Mouse (Mus musculus) heart, adult 2 months (tissue): ENCODE measurements around the gene Hnrnpc. TPM values are rescaled to one million over a fixed set of nuclear protein-coding genes. Genes with fewer than 3 reads are reported as not detected.

ENCODE experiments used
- DNase-seq, 2 experiments: peaks; one replicate each; pipeline ENCODE4 v3.0.0; 2021
- H3K27ac ChIP-seq: fragments of 200-600 bp; 2 replicates; pipeline ENCODE4 v1.8.1; 2022
- H3K27me3 ChIP-seq: fragments of 200-500 bp; 2 replicates; pipeline ENCODE4 v1.6.1; 2012; ENCODE audit warnings: mild to moderate bottlenecking, low read length, inconsistent platforms, mixed read lengths; ENCODE audit not compliant: control insufficient read depth, insufficient read depth
- H3K36me3 ChIP-seq: fragments of 200-500 bp; 2 replicates; pipeline ENCODE4 v1.6.1; 2012; ENCODE audit warnings: low read length, inconsistent platforms; ENCODE audit not compliant: control insufficient read depth, insufficient read depth
- H3K4me1 ChIP-seq: fragments of 200-500 bp; 2 replicates; pipeline ENCODE4 v1.6.1; 2011; ENCODE audit warnings: low read length; ENCODE audit not compliant: control insufficient read depth, insufficient read depth
- H3K4me3 ChIP-seq: fragments of 200-600 bp; 2 replicates; pipeline ENCODE4 v1.8.1; 2022
- H3K79me2 ChIP-seq: fragments of 200-500 bp; replicated peaks from 2 replicates; pipeline ENCODE4 v1.6.1; 2012; ENCODE audit warnings: mild to moderate bottlenecking, inconsistent platforms, low read length, moderate library complexity, mixed read lengths; ENCODE audit not compliant: control insufficient read depth, insufficient read depth
- H3K9ac ChIP-seq: fragments of 200-500 bp; 2 replicates; pipeline ENCODE4 v1.6.1; 2012; ENCODE audit warnings: low read depth, mild to moderate bottlenecking, control low read depth, inconsistent platforms, low read length, mixed read lengths
- CTCF ChIP-seq: fragments of 200-600 bp; IDR thresholded peaks from 2 replicates; pipeline ENCODE4 v1.8.1; 2022; ENCODE audit warnings: antibody characterized with exemption, mild to moderate bottlenecking, moderate library complexity
- EP300 ChIP-seq: fragments of 200-500 bp; IDR thresholded peaks from 2 replicates; pipeline ENCODE4 v1.6.1; 2011; ENCODE audit warnings: low read depth, low read length, control low read depth; ENCODE audit not compliant: insufficient read depth
- POLR2A ChIP-seq: fragments of 200-500 bp; IDR thresholded peaks from 2 replicates; pipeline ENCODE4 v1.6.1; 2011; ENCODE audit warnings: mild to moderate bottlenecking, low read depth, low read length, control low read depth; ENCODE audit not compliant: insufficient read depth
- WGBS: fragments of 180-500 bp; shearing (Covaris S2); methylation state at CpG from one replicate; pipeline ENCODE4 v1.1.7; 2018; 5-methylcytosine and 5-hydroxymethylcytosine counted together
- intact Hi-C: fragments of 180-260 bp; cut with DNase I; formaldehyde crosslinking; loops from one replicate; pipeline ENCODE4 v1.15.1; 2025
- polyA plus RNA-seq: library from polyadenylated mRNA; depleted of rRNA; stranded (reverse); fragments of >200 nt; gene quantifications from 2 replicates; pipeline ENCODE4 v1.2.3, GENCODE M21; 2012
- total RNA-seq, 2 experiments: library from RNA; stranded (reverse); gene quantifications; 2 replicates each; pipeline ENCODE4 v1.2.3; 2021

Gene Hnrnpc
- total and polyA plus RNA-seq, 3 experiments: 70.7 to 147 (median 137) TPM

DNA sequence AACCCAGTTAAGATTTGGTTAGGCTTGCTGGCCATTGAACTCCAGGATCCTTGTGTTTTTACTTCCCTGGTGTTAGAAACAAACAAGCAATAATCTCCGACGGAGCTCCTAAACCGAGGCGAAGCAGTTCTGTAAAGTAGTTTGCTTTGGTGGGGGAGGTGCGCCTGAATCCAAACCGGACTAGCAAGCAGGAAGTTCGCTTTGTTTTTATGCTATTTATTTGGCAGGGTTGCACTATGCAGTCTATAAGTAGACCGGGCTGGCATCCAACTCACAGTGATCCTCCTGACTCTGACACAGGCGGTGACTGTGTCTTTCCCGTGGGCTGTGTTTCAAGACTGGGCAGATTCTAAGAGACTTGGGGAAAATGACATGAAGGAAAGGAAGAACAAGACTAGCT lies 2.9 kb upstream of the Hnrnpc start:
- Histone ChIP-seq H3K4me3 (peak overlapping the region; percentile 15; the same call in 1 of the 2 replicates), H3K79me2 (peaks cover 1% of the 10 kb centered on the region; the same call in 1 of the 2 replicates), H3K36me3 (peaks cover 8% of the 10 kb centered on the region), H3K4me1 (peaks cover 4% of the 10 kb centered on the region), H3K27me3 (no peaks in the 10 kb centered on the region), H3K27ac (peak overlapping the region; percentile 67), H3K9ac (peak overlapping the region; percentile 40; the same call in 1 of the 2 replicates)
- peak; percentile 41 to 57 for DNase-seq
- WGBS: 9% methylated on average over 10 of the region's 10 CpGs
- intact Hi-C loops: no loop called here
- TF ChIP-seq POLR2A (no peak), EP300 (no peak), CTCF (no peak)

- no peak for TF ChIP-seq POLR2A
- no peak for TF ChIP-seq CTCF
- TF ChIP-seq EP300: no peak
- peaks cover 18% of the 10 kb centered on the region for H3K36me3 ChIP-seq
- no peak overlapping the region for H3K9ac ChIP-seq
- H3K79me2 ChIP-seq: peaks cover 3% of the 10 kb centered on the region
- H3K4me1 ChIP-seq: peaks cover 14% of the 10 kb centered on the region
- H3K27ac ChIP-seq: no peak overlapping the region; the same call in 1 of the 2 replicates
- 90% methylated on average over 2 of the region's 2 CpGs for WGBS
- intact Hi-C loops: no loop called here
- DNase-seq: no peak
- H3K4me3 ChIP-seq: no peak overlapping the region
- no peaks in the 10 kb centered on the region for H3K27me3 ChIP-seq
These were observed 1.5 kb upstream of the Hnrnpc start for GRCm38 (mm10) chr14:52105308-52105707.

DNA sequence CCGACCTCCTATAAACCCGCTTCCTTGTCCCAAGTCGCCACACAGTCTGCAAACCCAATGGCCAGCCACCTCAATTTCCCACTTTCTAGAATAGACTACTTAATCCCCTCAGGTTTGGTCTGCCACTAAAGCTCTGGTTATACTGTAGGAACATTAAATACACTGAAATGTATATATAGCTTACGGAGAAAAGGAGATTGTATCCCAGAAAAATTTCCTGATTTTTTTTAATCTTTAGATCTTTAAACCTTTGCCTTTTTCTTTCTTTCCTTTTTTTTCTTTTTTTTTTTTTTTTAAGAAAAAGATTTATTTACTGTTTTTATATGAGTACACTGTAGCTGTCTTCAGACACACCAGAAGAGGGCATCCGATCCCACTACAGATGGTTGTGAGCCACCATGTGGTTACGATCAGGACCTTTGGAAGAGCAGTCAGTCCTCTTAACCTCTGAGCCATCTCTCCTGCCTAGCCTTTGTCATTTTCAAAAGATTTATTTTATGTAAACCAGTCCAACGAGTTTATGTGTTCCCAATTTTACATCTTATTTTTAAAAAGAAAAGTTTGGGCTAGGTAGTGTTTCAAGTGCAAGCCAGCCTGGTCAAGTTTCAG lies 953 bp upstream of the Hnrnpc start:
- intact Hi-C loops: loop anchor here (5.0 kb wide), 2 partner anchors 87 to 93 kb away; partner anchors contain the start of genes Supt16 and Tmem253
- Histone ChIP-seq H3K27me3 (no peaks in the 10 kb centered on the region), H3K4me1 (peaks cover 15% of the 10 kb centered on the region), H3K9ac (peak overlapping the region; percentile 63), H3K79me2 (peaks cover 3% of the 10 kb centered on the region), H3K36me3 (peaks cover 23% of the 10 kb centered on the region), H3K27ac (peak overlapping the region; percentile 94), H3K4me3 (peak overlapping the region; percentile 52)
- no peak for DNase-seq
- TF ChIP-seq CTCF (peak; percentile 17; the same call in 1 of the 2 replicates), EP300 (no peak)
- WGBS: 46% methylated on average over 7 of the region's 7 CpGs

GRCm38 (mm10) chr14:52103474-52103855 lies 363 bp downstream of the Hnrnpc start:
- DNase-seq: no peak
- Histone ChIP-seq H3K79me2 (peaks cover 3% of the 10 kb centered on the region), H3K27me3 (no peaks in the 10 kb centered on the region), H3K36me3 (peaks cover 32% of the 10 kb centered on the region), H3K27ac (peak overlapping the region; percentile 92), H3K9ac (peak overlapping the region; percentile 92), H3K4me1 (peaks cover 22% of the 10 kb centered on the region), H3K4me3 (peak overlapping the region; percentile 72)
- under 1% methylated on average over 30 of the region's 30 CpGs for WGBS
- TF ChIP-seq CTCF (0 out of 2 replicates have a peak, but pooled peaks have one; percentile 9), EP300 (no peak)
- intact Hi-C loops: loop anchor here (5.0 kb wide), 2 partner anchors 86 to 94 kb away; partner anchors contain the start of genes Supt16 and Tmem253

DNA sequence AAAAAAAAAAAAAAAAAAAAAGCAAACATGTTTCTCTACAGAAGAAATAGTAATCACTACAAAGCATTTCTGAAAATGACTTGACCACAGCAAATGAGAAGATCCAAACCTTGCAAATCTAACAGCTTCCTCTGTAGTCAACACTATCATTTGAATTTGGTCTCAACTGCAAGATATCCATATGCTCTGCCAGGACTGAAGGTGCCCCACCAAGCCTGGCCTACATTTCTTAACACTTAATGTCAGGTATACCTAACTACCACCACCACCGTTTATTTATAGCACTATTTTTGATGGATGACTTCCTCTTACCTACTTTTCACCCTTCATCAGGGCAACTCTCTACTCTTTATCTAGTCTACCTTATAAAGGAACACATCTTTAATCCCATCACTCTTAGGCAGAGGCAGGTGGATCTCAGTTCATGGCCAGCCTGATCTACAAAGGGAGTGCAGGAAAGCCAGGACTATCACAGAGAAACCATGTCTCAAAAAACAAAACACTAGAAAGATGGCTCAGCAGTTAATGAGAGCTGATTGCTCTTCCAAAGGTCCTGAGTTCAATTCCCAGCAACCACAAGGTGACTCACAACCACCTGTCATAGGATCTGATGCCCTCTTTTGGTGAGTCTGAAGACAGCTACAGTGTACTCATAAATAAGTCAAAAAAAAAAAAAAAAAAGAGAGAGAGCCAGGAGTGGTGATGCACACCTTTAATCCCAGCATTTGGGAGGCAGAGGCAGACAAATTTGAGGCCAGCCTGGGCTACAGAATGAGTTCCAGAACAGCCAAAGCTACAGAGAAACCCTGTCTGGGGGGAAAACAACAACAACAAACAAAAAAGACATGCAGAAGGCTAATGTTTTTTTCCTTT lies 2.3 kb downstream of the Hnrnpc start:
- Histone ChIP-seq H3K9ac (no peak overlapping the region), H3K4me3 (no peak overlapping the region; the same call in 1 of the 2 replicates), H3K27ac (no peak overlapping the region), H3K79me2 (peaks cover 5% of the 10 kb centered on the region), H3K27me3 (no peaks in the 10 kb centered on the region), H3K4me1 (peaks cover 20% of the 10 kb centered on the region), H3K36me3 (peaks cover 41% of the 10 kb centered on the region)
- DNase-seq: no peak
- intact Hi-C loops: loop anchor here (5.0 kb wide), 2 partner anchors 84 to 96 kb away; partner anchors contain the start of genes Supt16 and Tmem253
- 22% methylated on average over 1 of the region's 1 CpGs for WGBS
- TF ChIP-seq POLR2A (no peak), CTCF (no peak), EP300 (no peak)
